Mouse (Mus musculus) Patski (cell line): ENCODE results near the gene Heatr6. TPM values are rescaled to one million over a fixed set of nuclear protein-coding genes. Genes with fewer than 3 reads are reported as not detected.

Experiments used
- ATAC-seq: fragments of 100-300 bp; one replicate; pipeline ENCODE4 v1.8.0; 2021
- CTCF ChIA-PET: fragments of 350-600 bp; sonication (Branson Sonifier 250); formaldehyde crosslinking; loops from one replicate; lab custom pipeline; 2022; ENCODE audit warnings: inconsistent platforms; lab: Charles Lee
- POLR2A ChIA-PET: fragments of 350-600 bp; sonication (Branson Sonifier 250); formaldehyde crosslinking; loops from one replicate; lab custom pipeline; 2022; ENCODE audit warnings: antibody characterized with exemption, inconsistent platforms; lab: Charles Lee
- DNase-seq: peaks from one replicate; pipeline ENCODE4 v3.0.0-alpha.2; 2011; ENCODE audit warnings: low read depth, low spot score
- H3K27me3 ChIP-seq: fragments of 371-371 bp; one replicate; pipeline ENCODE4 v1.5.1; 2021
- CTCF ChIP-seq: fragments of 100-300 bp; IDR thresholded peaks from one replicate; pipeline ENCODE4 v1.5.1; 2021
- in situ Hi-C: fragments of 300-500 bp; cut with MboI; formaldehyde crosslinking; loops from 3 replicates; pipeline ENCODE4 v1.11.1; 2018; ENCODE audit warnings: low pct_unique_long_range_greater_than_20kb, mixed read lengths
- polyA plus RNA-seq: library from polyadenylated mRNA; unstranded; gene quantifications from one replicate; pipeline ENCODE4 v1.2.3, GENCODE M21; 2021

Gene Heatr6
- polyA plus RNA-seq, 1 experiment from 2014 or later = 17.6 TPM

DNA sequence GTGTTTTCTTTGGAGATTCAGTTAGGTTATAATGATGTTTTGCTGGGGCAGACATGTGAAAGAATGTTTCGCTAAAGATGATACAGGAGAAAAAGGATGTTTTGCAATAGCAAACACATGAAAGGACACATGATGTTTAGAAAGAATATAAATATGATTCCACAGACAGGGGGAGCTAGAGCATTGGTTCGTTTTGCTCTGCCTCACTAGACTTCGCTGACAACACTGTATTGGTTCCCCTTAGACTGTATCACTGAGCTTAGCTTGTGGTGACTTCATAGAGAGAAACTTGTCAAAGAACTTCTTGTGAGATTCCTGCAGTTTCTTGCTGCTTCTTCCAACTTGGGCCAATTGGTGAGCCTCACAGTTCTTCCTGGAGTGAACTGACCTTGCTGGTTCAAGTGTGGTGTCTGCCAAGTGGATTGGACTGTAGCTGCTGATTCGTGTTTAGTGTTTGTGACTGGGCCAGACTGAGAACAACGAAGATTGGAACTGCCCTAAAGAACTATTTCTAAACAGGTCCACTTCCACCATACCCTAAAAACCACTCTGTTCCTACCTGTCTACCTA, 20.3 kb upstream of the Heatr6 start:
- ATAC-seq = no peak
- CTCF ChIA-PET = no interaction called here

DNA sequence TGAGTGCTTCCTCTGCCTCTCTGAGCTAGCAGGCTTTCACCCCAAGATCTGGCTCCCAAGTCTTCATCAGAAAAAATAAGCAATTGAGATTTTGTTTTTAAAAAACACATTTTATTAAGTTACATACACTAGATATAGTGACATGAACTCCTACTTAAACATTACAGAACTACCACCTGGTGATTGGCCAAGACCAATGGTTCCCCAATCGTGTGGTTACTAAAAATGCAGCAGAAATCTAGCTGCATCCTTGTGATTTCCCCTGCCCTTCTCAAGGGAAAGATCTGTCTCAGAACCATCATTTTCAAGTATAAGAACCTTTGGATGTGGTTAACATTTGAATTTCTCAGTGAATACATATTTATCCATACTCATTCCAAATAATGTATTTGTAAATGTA, 19.3 kb upstream of the Heatr6 start:
- in situ Hi-C loops = loop anchor here (5.0 to 10.0 kb wide), 2 partner anchors 92 to 289 kb away; no protein-coding TSS in a partner anchor

More for the DNA sequence above, 20.3 kb upstream of the Heatr6 start:
- in situ Hi-C loops = loop anchor here (5.0 to 10.0 kb wide), 2 partner anchors 91 to 288 kb away; no protein-coding TSS in a partner anchor
- POLR2A ChIA-PET = no interaction called here
- no peaks in the 10 kb centered on the region for H3K27me3 ChIP-seq
- no peak for DNase-seq
- TF ChIP-seq CTCF = no peak

DNA sequence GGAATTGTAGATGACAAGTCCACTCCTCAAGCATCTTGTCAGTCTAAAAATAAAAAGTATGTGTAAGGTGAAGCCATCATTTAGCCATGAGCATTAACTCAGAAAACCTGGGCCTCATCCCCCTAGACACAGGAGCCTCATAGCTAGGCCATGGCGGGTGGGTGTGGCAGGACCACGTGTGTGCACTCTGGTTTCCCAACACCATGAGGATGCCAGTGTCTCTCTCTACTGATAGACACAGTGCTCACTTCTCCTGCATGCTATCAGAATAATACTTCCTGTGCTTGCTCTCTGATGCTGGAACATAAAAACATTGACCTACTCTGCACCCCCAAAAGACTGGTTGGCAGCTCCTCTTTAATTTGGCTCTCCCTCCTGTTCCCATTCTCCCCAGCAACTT, 17.6 kb upstream of the Heatr6 start:
- ChIA-PET CTCF (interaction anchor here (1.7 kb wide), 1 partner anchor 11 kb away, joined by 5 read pairs; the partner anchor contains the start of gene Wfdc21), POLR2A (no interaction called here)
- in situ Hi-C loops = loop anchor here (5.0 to 10.0 kb wide), 2 partner anchors 174 to 291 kb away; no protein-coding TSS in a partner anchor
- no peak for ATAC-seq
- H3K27me3 ChIP-seq = no peaks in the 10 kb centered on the region
- no peak for TF ChIP-seq CTCF
- DNase-seq = no peak

More for the DNA sequence above, 19.3 kb upstream of the Heatr6 start:
- ATAC-seq (no peak), DNase-seq (no peak)
- no peak for TF ChIP-seq CTCF
- no peaks in the 10 kb centered on the region for H3K27me3 ChIP-seq
- CTCF ChIA-PET = no interaction called here
- POLR2A ChIA-PET = no interaction called here

DNA sequence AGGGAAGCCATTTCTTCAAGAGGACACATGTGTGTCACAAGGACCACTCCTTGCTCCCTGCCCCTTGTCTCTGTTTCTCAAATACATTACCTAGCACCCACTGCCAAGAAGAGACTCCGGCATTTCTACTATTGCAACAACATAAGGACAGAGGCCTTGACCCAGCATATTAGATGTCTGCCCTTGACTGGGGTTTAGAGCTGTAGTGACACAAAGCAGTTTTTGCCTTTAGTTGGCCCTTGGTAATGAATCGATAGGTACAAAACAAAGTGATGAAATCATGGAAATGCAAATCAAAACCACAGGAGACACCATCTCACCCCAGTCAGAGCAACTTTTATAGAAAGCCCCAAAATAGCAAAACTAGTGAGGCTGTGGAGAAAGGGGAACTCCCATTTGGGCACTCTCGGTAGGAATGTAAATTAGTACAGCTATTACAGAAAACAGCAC, 16.4 kb upstream of the Heatr6 start:
- no peak for ATAC-seq
- no peak for TF ChIP-seq CTCF
- H3K27me3 ChIP-seq = peaks cover 8% of the 10 kb centered on the region
- ChIA-PET POLR2A (no interaction called here), CTCF (interaction anchor here (2.6 kb wide), 1 partner anchor 106 kb away, joined by 8 read pairs; no protein-coding TSS in a partner anchor)
- in situ Hi-C loops = loop anchor here (5.0 to 10.0 kb wide), 2 partner anchors 175 to 292 kb away; no protein-coding TSS in a partner anchor
- no peak for DNase-seq

DNA sequence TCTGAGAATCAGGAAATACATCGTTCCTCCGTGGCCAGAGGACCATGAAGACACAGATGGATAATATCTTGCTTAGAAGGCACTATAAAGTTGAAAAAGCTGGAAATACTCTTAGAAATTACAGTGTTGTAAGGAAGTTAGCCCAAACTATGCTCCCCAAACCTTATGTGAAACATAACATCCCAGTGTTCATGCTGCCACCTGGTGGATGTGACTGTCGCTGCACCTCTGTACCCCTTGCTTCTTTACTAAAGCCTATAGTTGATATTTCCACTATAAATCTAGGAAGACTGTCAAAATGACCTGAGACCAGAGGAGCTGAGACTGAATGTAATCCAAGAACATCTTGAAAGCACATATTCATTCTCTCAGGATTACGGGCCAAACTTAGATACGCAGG, 14.3 kb upstream of the Heatr6 start:
- TF ChIP-seq CTCF = peak; percentile 90
- CTCF ChIA-PET = interaction anchor here (1.1 to 2.6 kb wide), 5 partner anchors 99 to 183 kb away, joined by 3 to 9 read pairs (median 4); no protein-coding TSS in a partner anchor
- DNase-seq = no peak
- ATAC-seq = no peak
- in situ Hi-C loops = loop anchor here (5.0 to 10.0 kb wide), 2 partner anchors 177 to 294 kb away; no protein-coding TSS in a partner anchor
- peaks cover 8% of the 10 kb centered on the region for H3K27me3 ChIP-seq
- POLR2A ChIA-PET = no interaction called here

DNA sequence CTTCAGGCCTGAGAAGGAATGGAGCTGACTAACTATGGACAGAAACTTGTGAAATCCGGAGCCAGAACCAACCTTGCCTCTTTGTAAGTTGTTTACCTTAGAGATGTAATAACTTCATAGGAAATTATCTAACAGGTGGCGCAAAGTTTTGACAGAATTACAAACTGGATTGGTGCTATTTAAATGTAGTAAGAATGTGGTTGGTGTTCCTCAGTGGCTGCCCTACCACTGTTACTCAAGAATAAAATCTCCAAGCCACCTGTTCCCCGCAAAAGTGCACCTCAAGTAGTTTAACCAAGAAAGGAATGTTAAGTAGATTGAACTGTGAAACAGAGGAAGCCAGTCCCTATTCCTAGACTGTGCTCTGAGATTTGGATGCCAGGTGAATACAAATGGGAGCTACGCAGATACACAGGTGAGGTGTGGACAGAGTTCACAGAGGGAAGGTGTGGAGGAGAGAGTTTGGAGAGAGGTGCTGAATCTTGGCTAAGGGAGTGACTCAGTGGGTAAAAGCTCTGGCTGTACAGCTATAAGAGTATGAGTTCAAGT, 13.0 kb upstream of the Heatr6 start:
- in situ Hi-C loops = no loop called here
- no peak for TF ChIP-seq CTCF
- ChIA-PET CTCF (interaction anchor here (0.8 to 1.4 kb wide), 5 partner anchors 13 to 184 kb away, joined by 3 to 7 read pairs (median 3); partner anchors contain the start of gene Heatr6), POLR2A (interaction anchor here (1.1 kb wide), 1 partner anchor 13 kb away, joined by 3 read pairs; no protein-coding TSS in a partner anchor)
- DNase-seq = no peak
- ATAC-seq = no peak
- peaks cover 12% of the 10 kb centered on the region for H3K27me3 ChIP-seq

DNA sequence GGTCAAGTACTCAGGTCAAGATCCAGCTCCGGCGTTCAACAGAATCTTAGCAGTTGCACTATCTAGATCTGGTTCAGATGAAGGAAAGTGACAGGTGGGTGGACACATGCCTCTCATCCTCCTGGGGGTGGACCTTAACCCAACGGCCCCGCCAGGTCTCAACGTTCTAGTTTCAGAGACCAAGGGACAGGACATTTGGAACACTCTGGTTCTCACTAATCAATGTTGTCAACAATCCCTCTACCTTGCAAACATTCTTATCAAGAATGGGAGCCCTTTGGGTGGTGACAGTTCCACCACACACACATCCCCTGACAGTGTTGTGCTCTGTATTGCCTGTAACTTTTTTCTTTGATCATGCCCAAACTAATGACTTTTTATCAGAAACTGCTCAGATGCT, 11.7 kb upstream of the Heatr6 start:
- peaks cover 18% of the 10 kb centered on the region for H3K27me3 ChIP-seq
- ChIA-PET CTCF (no interaction called here), POLR2A (no interaction called here)
- in situ Hi-C loops = no loop called here
- ATAC-seq (no peak), DNase-seq (no peak)
- TF ChIP-seq CTCF = no peak

DNA sequence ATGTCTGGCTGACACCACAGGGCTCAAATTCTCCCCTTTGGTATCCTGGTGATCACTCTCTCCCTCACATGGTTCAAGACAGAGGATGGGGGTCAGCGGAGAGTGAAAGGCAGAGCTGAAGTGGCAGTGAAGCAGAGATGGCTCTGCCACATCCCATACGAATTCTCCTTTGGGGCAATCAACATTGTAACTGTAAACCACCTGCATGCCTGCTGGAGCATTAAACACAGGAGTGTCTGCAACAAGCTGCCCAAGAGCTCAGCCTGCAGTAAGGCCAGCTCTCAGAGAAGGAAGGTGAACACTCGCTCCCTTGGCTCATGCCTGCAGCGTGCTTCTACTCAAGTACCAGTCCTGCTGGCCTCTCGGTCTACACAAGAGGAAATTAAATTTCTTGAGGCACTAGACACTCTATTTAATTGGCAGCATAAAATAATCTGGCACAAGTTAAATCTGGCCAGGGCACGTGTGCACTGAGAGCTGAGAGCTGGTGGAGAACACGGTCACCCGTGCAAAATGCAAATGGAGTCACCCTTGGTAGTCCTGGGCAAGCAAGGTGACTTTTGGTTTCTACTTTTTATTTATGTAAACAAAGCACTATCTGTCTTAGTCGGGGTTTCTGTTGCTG, 10.7 kb upstream of the Heatr6 start:
- POLR2A ChIA-PET = no interaction called here
- DNase-seq (no peak), ATAC-seq (no peak)
- CTCF ChIA-PET = interaction anchor here (0.6 kb wide), 1 partner anchor 14 kb away, joined by 3 read pairs; no protein-coding TSS in a partner anchor
- H3K27me3 ChIP-seq = peaks cover 18% of the 10 kb centered on the region
- no peak for TF ChIP-seq CTCF
- in situ Hi-C loops = no loop called here

DNA sequence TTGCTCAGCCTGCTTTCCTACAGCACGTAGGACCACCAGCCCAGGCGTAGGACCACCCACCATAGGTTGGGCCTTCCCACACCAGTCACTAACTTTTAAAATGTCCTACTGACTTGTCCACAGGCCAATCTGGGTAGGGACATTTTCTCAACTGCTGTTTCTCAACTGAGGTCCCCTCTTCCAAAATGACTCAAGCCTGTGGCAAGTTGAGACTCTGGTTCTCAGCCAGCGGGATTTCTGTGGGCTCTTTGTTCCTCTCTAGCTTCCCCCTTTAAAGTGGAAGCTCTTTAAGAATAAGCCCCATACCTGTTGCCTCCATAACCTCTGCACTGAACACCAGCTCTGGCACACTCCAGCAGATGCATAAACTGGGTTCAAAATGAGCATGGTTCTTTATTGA, 10.0 kb upstream of the Heatr6 start:
- TF ChIP-seq CTCF = no peak
- ATAC-seq (no peak), DNase-seq (no peak)
- POLR2A ChIA-PET = no interaction called here
- H3K27me3 ChIP-seq = peaks cover 24% of the 10 kb centered on the region
- CTCF ChIA-PET = interaction anchor here (0.6 to 1.2 kb wide), 2 partner anchors 15 to 151 kb away, joined by 3 to 5 read pairs; partner anchors contain the start of gene Ccl6
- in situ Hi-C loops = no loop called here

DNA sequence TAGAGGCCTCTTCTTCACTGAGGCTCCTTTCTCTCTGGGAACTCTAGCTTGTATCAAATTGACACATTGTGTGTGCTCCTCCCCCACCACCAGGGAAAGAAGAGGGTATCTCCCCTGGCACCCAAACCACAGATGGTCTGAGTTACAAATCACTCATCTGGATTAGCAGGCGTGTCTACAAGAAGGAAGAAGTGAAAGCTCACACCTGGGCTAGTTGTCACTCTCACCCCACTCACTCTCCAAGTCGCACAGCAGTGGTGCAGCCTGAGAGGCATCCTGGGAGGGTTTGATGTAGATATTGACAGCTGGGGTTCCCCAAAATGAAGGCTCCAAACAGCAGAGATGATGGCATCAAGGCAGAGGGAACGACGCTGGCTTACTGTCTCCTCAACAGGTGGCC, 7.3 kb upstream of the Heatr6 start:
- H3K27me3 ChIP-seq = peaks cover 40% of the 10 kb centered on the region
- POLR2A ChIA-PET = no interaction called here
- DNase-seq (no peak), ATAC-seq (no peak)
- no peak for TF ChIP-seq CTCF
- CTCF ChIA-PET = interaction anchor here (1.3 to 1.4 kb wide), 2 partner anchors 10 to 13 kb away, joined by 3 to 5 read pairs; no protein-coding TSS in a partner anchor
- in situ Hi-C loops = no loop called here
